In genomic region chr13:63563781-63564625, GRCm38 (mm10) we compare ENCODE assay signal across 8 mouse cellular contexts. TPM values are rescaled to one million over a fixed set of nuclear protein-coding genes. Genes with fewer than 3 reads are reported as not detected.
DNase-seq lines count a peak whose midpoint lies in the region; ATAC-seq and TF ChIP-seq lines count a peak whose summit lies in the region.

No protein-coding gene starts in this region.

- ATAC-seq in forebrain, embryonic 11.5 days (replicated peaks; ENCODE audit: low FRiP score) = no peak
- ATAC-seq in megakaryocyte, adult 5-6 weeks (ENCODE audit: poor library complexity, severe bottlenecking) = peak; percentile 18
- ATAC-seq in inflammation-experienced regulatory T-cells, adult 6 months = no peak

- H3K4me3 ChIP-seq in ES-Bruce4 (ENCODE audit: low read depth, low read length) = peak overlapping the region; percentile 82
- peak overlapping the region; percentile 63 for H3K4me3 ChIP-seq in bone marrow, adult 2 months (replicated peaks; ENCODE audit: control insufficient read depth, low read depth, low read length)
- H3K4me3 ChIP-seq in forebrain, embryonic 11.5 days (ENCODE audit: low read depth, low read length) = peak overlapping the region; percentile 94
- H3K4me3 ChIP-seq in left cerebral cortex, adult 2 months = peak overlapping the region; percentile 82

- TF ChIP-seq EP300 in ES-Bruce4 (IDR thresholded peaks at IDR 0.05; ENCODE audit: insufficient read depth, low read depth, low read length) = no peak

- H3K27ac ChIP-seq in ES-Bruce4 (ENCODE audit: insufficient read depth, low read length) = no peak overlapping the region
- H3K27ac ChIP-seq in bone marrow, adult 2 months (ENCODE audit: control insufficient read depth, insufficient read depth, low read depth, low read length, poor library complexity) = peak overlapping the region; percentile 49
- H3K27ac ChIP-seq in forebrain, embryonic 11.5 days (ENCODE audit: low read depth, low read length) = peak overlapping the region; percentile 99
- H3K27ac ChIP-seq in left cerebral cortex, adult 2 months = peak overlapping the region; percentile 93

- H3K27me3 ChIP-seq in ES-Bruce4 (ENCODE audit: control insufficient read depth, insufficient read depth, low read length, poor library complexity, severe bottlenecking) = no peaks in the 10 kb centered on the region
- H3K27me3 ChIP-seq in forebrain, embryonic 11.5 days (ENCODE audit: control insufficient read depth, insufficient read depth, low read length) = peaks cover 3% of the 10 kb centered on the region; the same call in 1 of the 2 replicates

- H3K36me3 ChIP-seq in ES-Bruce4 (ENCODE audit: control insufficient read depth, insufficient read depth, low read length, poor library complexity, severe bottlenecking) = peaks cover 13% of the 10 kb centered on the region
- H3K36me3 ChIP-seq in forebrain, embryonic 11.5 days (ENCODE audit: control insufficient read depth, insufficient read depth, low read length) = no peaks in the 10 kb centered on the region

- no peak for TF ChIP-seq CTCF in ES-Bruce4 (IDR thresholded peaks at IDR 0.05; ENCODE audit: low read depth, low read length)
- no peak for TF ChIP-seq CTCF in bone marrow, adult 2 months (IDR thresholded peaks at IDR 0.05; ENCODE audit: control insufficient read depth, insufficient read depth, low read length)
- no peak; the same call in none of the 2 replicates for TF ChIP-seq CTCF in left cerebral cortex, adult 2 months (IDR thresholded peaks at IDR 0.05)

- H3K9ac ChIP-seq in ES-Bruce4 (ENCODE audit: low read depth, poor library complexity, severe bottlenecking) = peak overlapping the region; percentile 94
- peak overlapping the region; percentile 89 for H3K9ac ChIP-seq in forebrain, embryonic 11.5 days (ENCODE audit: low read length)

- H3K4me2 ChIP-seq in forebrain, embryonic 11.5 days (ENCODE audit: low read depth, low read length, severe bottlenecking) = peak overlapping the region; percentile 91

- peak; percentile 83 for DNase-seq in forebrain, embryonic 11.5 days (ENCODE audit: low spot score)
- peak; percentile 73 to 77 for DNase-seq in heart, postnatal 10 days
- DNase-seq in left cerebral cortex, adult 2 months (ENCODE audit: extremely low spot score in 1 of 2, low spot score in 2 of 2) = peak; percentile 47 to 55
- peak; percentile 39 for DNase-seq in right cerebral cortex, postnatal 4 days

- under 1% methylated on average over 51 of the region's 51 CpGs for WGBS in bone marrow, adult 2 months
- 0% methylated on average over 51 of the region's 51 CpGs for WGBS in forebrain, embryonic 11.5 days

- intact Hi-C loops in heart, postnatal 10 days (cut with DNase I) = loop anchor here (2.0 kb wide), 1 partner anchor 79 kb away; no protein-coding TSS in a partner anchor
- intact Hi-C loops in left cerebral cortex, adult 2 months (cut with DNase I) = loop anchor here (5.0 to 10.0 kb wide), 4 partner anchors 132 to 639 kb away; partner anchors contain the start of gene Zfp367

- no peaks in the 10 kb centered on the region for H3K9me3 ChIP-seq in ES-Bruce4 (replicated peaks; ENCODE audit: control insufficient read depth, insufficient read depth, low read length, poor library complexity, severe bottlenecking)
- no peaks in the 10 kb centered on the region for H3K9me3 ChIP-seq in forebrain, embryonic 11.5 days (ENCODE audit: control insufficient read depth, low read length)

- TF ChIP-seq POLR2A in ES-Bruce4 (IDR thresholded peaks at IDR 0.05; ENCODE audit: insufficient read depth, low read length) = no peak
- no peak for TF ChIP-seq POLR2A in bone marrow, adult 2 months (IDR thresholded peaks at IDR 0.05; ENCODE audit: borderline replicate concordance, control insufficient read depth, low read depth, low read length)

- no peaks in the 10 kb centered on the region for H3K4me1 ChIP-seq in ES-Bruce4 (ENCODE audit: control insufficient read depth, insufficient read depth, low read length)
- no peaks in the 10 kb centered on the region for H3K4me1 ChIP-seq in bone marrow, adult 2 months (ENCODE audit: control insufficient read depth, insufficient read depth, low read length)
- peaks cover 20% of the 10 kb centered on the region; the same call in 1 of the 2 replicates for H3K4me1 ChIP-seq in forebrain, embryonic 11.5 days (replicated peaks; ENCODE audit: control insufficient read depth, insufficient read depth, low read length)

RNA-seq across cellular contexts. Expression of gene Ptch1, which starts 9.4 kb away (rescaled TPM):
- polyA plus RNA-seq in ES-Bruce4 (2011; ENCODE audit: insufficient read depth, insufficient read length, low read depth, missing spikeins) = 45.5 and 48.8 TPM in 2 replicates
- polyA plus RNA-seq in bone marrow, adult 2 months (2011; ENCODE audit: insufficient read depth, insufficient read length, low replicate concordance, missing spikeins) = 3.0 and 3.4 TPM in 2 replicates
- polyA plus RNA-seq in forebrain, embryonic 11.5 days (2014; fragmentation: Nextera tagmentation; extraction: Ambion mirVana) = 25.1 and 26.0 TPM in 2 replicates
- 10 to 100 TPM; 16.3 to 20.3 TPM for total RNA-seq in heart, postnatal 10 days (2021)
- total RNA-seq in left cerebral cortex, adult 2 months (2021) = 10 to 100 TPM; 53.5 to 58.2 TPM
- 3.1 and 3.6 TPM in 2 replicates for total RNA-seq in megakaryocyte, adult 5-6 weeks (2015)
- total RNA-seq in megakaryocyte, adult 5-6 weeks (2017) = 2.3 and 2.5 TPM in 2 replicates
- polyA plus RNA-seq in inflammation-experienced regulatory T-cells, adult 6 months (2017; shearing (Covaris generic)) = 10 to 100 TPM in 2 of 3 experiments, 1 to 10 TPM in 1; 9.5 to 13.2 (median 12.1) TPM
